Comparison of ENCODE assay signal across 16 mouse cellular contexts in genomic region chr3:17799120-17799519, GRCm38 (mm10).
A peak's percentile ranks its signal among the peaks of the same experiment; 100 is the strongest.
DNase-seq lines count a peak whose midpoint lies in the region; ATAC-seq and TF ChIP-seq lines count a peak whose summit lies in the region.
"Had no signal": no experiment of that assay in that cellular context is flagged by ENCODE, and none has a peak within 500 bp of the region (broad histone marks: within the 10 kb centered on the region; RNA-seq: fewer than 3 reads in every experiment).

No protein-coding gene starts in this region.

- intact Hi-C loops in heart, adult 2 months (cut with DNase I): loop anchor here (10.0 kb wide), 1 partner anchor 984 kb away; no protein-coding TSS in a partner anchor

- TF ChIP-seq EP300 in heart, adult 2 months (IDR thresholded peaks at IDR 0.05; ENCODE audit: insufficient read depth, low read depth, low read length): no peak

- no peak for TF ChIP-seq POLR2A in heart, adult 2 months (IDR thresholded peaks at IDR 0.05; ENCODE audit: insufficient read depth, low read depth, low read length)

- peaks cover 3% of the 10 kb centered on the region; the same call in 1 of the 2 replicates for H3K4me1 ChIP-seq in forebrain, postnatal 0 days (ENCODE audit: insufficient read depth)
- peaks cover 20% of the 10 kb centered on the region for H3K4me1 ChIP-seq in forebrain, embryonic 12.5 days
- peaks cover 9% of the 10 kb centered on the region for H3K4me1 ChIP-seq in midbrain, embryonic 15.5 days
- H3K4me1 ChIP-seq in heart, adult 2 months (ENCODE audit: control insufficient read depth, insufficient read depth, low read length): no peaks in the 10 kb centered on the region
- H3K4me1 ChIP-seq: liver, embryonic 13.5 days had no signal

- no peak for ATAC-seq in forebrain, postnatal 0 days
- ATAC-seq in forebrain, embryonic 12.5 days (ENCODE audit: low FRiP score): no peak
- no peak for ATAC-seq in midbrain, embryonic 15.5 days (replicated peaks)

- peaks cover 5% of the 10 kb centered on the region; the same call in 1 of the 2 replicates for H3K36me3 ChIP-seq in forebrain, postnatal 0 days (ENCODE audit: insufficient read depth)
- peaks cover 9% of the 10 kb centered on the region for H3K36me3 ChIP-seq in forebrain, embryonic 12.5 days (replicated peaks)
- H3K36me3 ChIP-seq in midbrain, embryonic 15.5 days (replicated peaks): no peaks in the 10 kb centered on the region
- no peaks in the 10 kb centered on the region for H3K36me3 ChIP-seq in heart, adult 2 months (ENCODE audit: control insufficient read depth, insufficient read depth, low read length)
- H3K36me3 ChIP-seq: embryonic facial prominence, embryonic 15.5 days; heart, embryonic 13.5 days; limb, embryonic 13.5 days; liver, embryonic 13.5 days had no signal

- peak overlapping the region; percentile 31; the same call in 1 of the 2 replicates for H3K9ac ChIP-seq in forebrain, postnatal 0 days
- H3K9ac ChIP-seq in forebrain, embryonic 12.5 days: no peak overlapping the region
- 0 out of 2 replicates have a peak overlapping the region, but pooled peaks have one; percentile 29 for H3K9ac ChIP-seq in midbrain, embryonic 15.5 days
- no peak overlapping the region for H3K9ac ChIP-seq in heart, adult 2 months (ENCODE audit: low read depth, low read length)
- H3K9ac ChIP-seq: embryonic facial prominence, embryonic 15.5 days; heart, embryonic 13.5 days; limb, embryonic 13.5 days; liver, embryonic 13.5 days; lung, embryonic 14.5 days had no signal

- no peaks in the 10 kb centered on the region for H3K79me2 ChIP-seq in heart, adult 2 months (replicated peaks; ENCODE audit: control insufficient read depth, insufficient read depth, low read length)

- no peak for TF ChIP-seq CTCF in forebrain, postnatal 0 days (IDR thresholded peaks at IDR 0.05; ENCODE audit: low read depth)
- TF ChIP-seq CTCF in heart, adult 2 months (IDR thresholded peaks at IDR 0.05): no peak

- no peaks in the 10 kb centered on the region for H3K9me3 ChIP-seq in forebrain, postnatal 0 days (ENCODE audit: low read length)
- H3K9me3 ChIP-seq in forebrain, embryonic 12.5 days: no peaks in the 10 kb centered on the region
- H3K9me3 ChIP-seq in midbrain, embryonic 15.5 days: no peaks in the 10 kb centered on the region
- H3K9me3 ChIP-seq: embryonic facial prominence, embryonic 15.5 days; heart, embryonic 13.5 days; limb, embryonic 13.5 days; liver, embryonic 13.5 days had no signal

- no peak for DNase-seq in forebrain, postnatal 0 days
- peak; percentile 32 for DNase-seq in retina, embryonic 14.5 days (ENCODE audit: low spot score)
- no peak for DNase-seq in retina, postnatal 1 day
- DNase-seq in spleen, adult 12 weeks (ENCODE audit: low spot score): no peak
- no peak for DNase-seq in heart, adult 2 months
- DNase-seq: gastrocnemius, adult 2 months; liver, embryonic 13.5 days; lung, postnatal 4 days; thymus, adult 2 months had no signal

- 42% methylated on average over 6 of the region's 6 CpGs for WGBS in forebrain, postnatal 0 days
- WGBS in forebrain, embryonic 12.5 days: 68% methylated on average over 6 of the region's 6 CpGs
- WGBS in midbrain, embryonic 15.5 days: 28% methylated on average over 6 of the region's 6 CpGs
- 29% methylated on average over 6 of the region's 6 CpGs for WGBS in heart, adult 2 months

- H3K4me2 ChIP-seq in forebrain, postnatal 0 days (ENCODE audit: low read depth): peak overlapping the region; percentile 27
- no peak overlapping the region for H3K4me2 ChIP-seq in forebrain, embryonic 12.5 days
- H3K4me2 ChIP-seq in midbrain, embryonic 15.5 days: peak overlapping the region; percentile 92
- H3K4me2 ChIP-seq: embryonic facial prominence, embryonic 15.5 days; heart, embryonic 13.5 days; limb, embryonic 13.5 days; liver, embryonic 13.5 days; lung, embryonic 14.5 days had no signal

- no peak overlapping the region for H3K4me3 ChIP-seq in forebrain, postnatal 0 days (ENCODE audit: low read depth, low read length)
- H3K4me3 ChIP-seq in forebrain, embryonic 12.5 days (replicated peaks): no peak overlapping the region
- peak overlapping the region; percentile 19; the same call in 1 of the 2 replicates for H3K4me3 ChIP-seq in midbrain, embryonic 15.5 days
- H3K4me3 ChIP-seq in heart, adult 2 months: no peak overlapping the region
- H3K4me3 ChIP-seq: embryonic facial prominence, embryonic 15.5 days; gastrocnemius, adult 2 months; heart, embryonic 13.5 days; limb, embryonic 13.5 days; liver, embryonic 13.5 days had no signal

- no peaks in the 10 kb centered on the region for H3K27me3 ChIP-seq in forebrain, postnatal 0 days (ENCODE audit: insufficient read depth, low read length)
- no peaks in the 10 kb centered on the region for H3K27me3 ChIP-seq in forebrain, embryonic 12.5 days
- no peaks in the 10 kb centered on the region for H3K27me3 ChIP-seq in midbrain, embryonic 15.5 days (replicated peaks)
- H3K27me3 ChIP-seq in heart, adult 2 months (ENCODE audit: control insufficient read depth, insufficient read depth, low read length): peaks cover 11% of the 10 kb centered on the region
- H3K27me3 ChIP-seq: CH12.LX had no signal

- peak overlapping the region; percentile 46; the same call in 1 of the 2 replicates for H3K27ac ChIP-seq in forebrain, postnatal 0 days (ENCODE audit: low read depth, low read length)
- no peak overlapping the region for H3K27ac ChIP-seq in forebrain, embryonic 12.5 days
- peak overlapping the region; percentile 69 for H3K27ac ChIP-seq in midbrain, embryonic 15.5 days
- no peak overlapping the region for H3K27ac ChIP-seq in heart, adult 2 months
- H3K27ac ChIP-seq: embryonic facial prominence, embryonic 15.5 days; gastrocnemius, adult 2 months; heart, embryonic 13.5 days; limb, embryonic 13.5 days; liver, embryonic 13.5 days had no signal

Comparison
In these comparisons a context has a peak if more than half of its experiments do, and no peak if none do; other contexts are left out.
1. H3K27ac ChIP-seq: peak in forebrain, postnatal 0 days (single experiment) and midbrain, embryonic 15.5 days (single experiment); none in forebrain, embryonic 12.5 days (single experiment) and heart, adult 2 months (single experiment).
2. H3K9ac ChIP-seq: peak in forebrain, postnatal 0 days (single experiment) and midbrain, embryonic 15.5 days (single experiment); none in forebrain, embryonic 12.5 days (single experiment) and heart, adult 2 months (single experiment).